Mouse (Mus musculus) 416B (cell line): Measurements from ENCODE around the gene Gm28048.

Source experiments
- DNase-seq: peaks from one replicate; pipeline ENCODE4 v3.0.0; 2011; ENCODE audit warnings: low read depth

Gm28048 gene

DNA sequence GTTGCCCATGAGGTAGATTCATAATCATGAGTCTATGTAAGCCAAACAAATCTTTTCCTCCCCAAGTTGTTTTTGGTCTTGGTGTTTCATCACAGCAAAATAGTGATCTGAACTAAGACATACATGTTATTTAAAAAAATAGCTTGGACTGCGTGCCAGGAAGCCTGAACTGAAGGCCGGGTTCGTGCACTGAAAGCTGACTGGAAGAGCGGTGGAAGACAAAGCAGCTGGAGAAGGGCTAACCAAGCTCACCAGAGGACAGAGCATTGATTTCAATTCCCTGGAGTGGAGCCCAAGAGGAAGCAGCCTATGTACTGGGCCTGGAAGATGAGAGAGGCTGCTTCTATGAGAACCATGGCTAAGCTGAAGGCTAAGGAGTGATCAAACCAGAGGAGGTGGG, 94.9 kb downstream of the Gm28048 start:
- DNase-seq = no peak

DNA sequence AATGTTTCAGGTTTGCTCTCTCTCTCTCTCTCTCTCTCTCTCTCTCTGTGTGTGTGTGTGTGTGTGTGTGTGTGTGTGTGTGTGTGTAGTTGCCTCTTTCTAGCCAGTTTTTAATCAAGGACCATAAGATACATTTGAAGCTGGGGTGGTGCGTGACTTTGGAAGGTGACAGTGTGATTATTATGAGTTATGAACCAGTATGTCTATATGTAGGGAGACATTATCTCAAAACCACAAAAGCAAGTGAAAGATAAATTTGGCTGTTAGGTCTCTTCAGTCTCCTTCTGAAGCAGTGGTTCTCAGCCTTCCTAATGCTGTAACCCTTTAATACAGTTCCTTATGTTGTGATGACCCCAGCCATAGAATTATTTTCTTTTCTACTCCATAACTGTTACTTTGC, 96.5 kb downstream of the Gm28048 start:
- DNase-seq = no peak

DNA sequence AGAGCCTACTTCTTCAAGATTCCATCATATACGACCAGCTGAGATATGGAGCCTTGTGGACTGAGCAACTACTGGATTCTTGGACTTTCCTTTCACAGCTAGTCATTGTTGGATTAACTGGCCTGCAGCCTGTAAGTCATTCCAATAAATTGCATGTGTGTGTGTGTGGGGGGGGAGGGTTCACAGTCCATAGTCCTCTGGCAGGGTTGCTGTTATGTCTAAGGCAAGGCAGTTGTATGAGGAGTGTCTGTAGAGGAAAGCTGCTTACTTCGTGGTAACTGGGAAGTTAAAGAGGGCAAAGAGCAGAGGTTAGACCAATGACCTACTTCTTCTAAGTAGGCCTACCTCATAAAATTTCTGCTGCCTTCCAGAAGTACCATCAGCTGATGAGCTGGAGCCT, 98.2 kb downstream of the Gm28048 start:
- no peak for DNase-seq

DNA sequence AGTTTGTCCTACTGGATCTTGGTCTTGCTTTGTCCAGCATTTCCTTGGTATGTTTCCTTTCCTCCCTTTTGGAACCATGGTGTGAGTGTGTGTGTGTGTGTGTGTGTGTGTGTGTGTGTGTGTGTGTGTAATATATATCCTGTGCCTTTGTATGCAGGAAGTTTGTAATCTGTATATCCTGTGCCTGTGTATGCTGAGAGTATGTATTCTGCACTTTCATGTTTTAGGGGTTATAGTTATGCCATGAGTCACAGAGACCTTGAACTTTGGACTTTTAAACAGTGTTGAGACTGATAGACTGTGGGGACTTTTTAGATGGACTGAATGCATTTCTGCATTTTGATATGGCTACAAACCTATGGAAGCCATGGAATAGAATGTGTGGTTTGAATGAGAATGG, 99.0 kb downstream of the Gm28048 start:
- peak; percentile 34 for DNase-seq

DNA sequence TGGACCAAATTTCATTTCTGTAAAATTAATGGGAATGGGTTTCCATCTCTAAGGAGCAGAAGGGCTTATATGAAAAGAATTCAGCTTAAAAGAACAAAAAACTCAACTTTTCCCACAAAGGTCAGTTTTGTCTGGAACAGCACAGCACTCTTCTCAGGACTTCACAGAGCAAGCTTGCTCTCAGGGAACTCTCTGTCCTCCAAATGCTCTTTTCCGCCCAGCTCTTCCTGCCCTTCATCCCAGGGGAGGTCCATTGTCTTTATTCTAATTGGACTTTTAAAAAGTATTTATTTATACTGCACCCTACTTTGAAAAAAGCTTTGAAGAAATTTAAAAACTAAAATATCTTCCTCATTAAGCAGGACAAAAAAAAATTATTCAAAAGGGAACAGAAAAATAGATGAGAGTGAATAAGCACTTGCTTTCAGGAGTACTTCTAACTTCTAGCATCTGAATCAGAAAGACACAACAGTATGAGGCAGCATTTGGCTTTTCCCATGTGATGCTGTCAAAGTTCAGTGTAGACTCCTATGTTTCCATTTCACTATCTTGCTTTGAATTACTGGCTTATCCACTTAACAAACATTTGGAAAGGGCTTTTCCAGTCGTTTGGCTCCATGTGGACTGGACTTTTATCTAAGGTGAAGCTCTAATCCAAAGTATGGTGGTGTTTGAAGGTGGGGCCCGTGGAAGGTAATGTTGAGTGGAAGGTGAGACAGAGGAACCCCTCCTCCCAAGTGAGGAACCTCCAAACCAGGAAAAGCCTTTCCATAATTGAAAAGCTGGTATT, 101.3 kb downstream of the Gm28048 start:
- no peak for DNase-seq

DNA sequence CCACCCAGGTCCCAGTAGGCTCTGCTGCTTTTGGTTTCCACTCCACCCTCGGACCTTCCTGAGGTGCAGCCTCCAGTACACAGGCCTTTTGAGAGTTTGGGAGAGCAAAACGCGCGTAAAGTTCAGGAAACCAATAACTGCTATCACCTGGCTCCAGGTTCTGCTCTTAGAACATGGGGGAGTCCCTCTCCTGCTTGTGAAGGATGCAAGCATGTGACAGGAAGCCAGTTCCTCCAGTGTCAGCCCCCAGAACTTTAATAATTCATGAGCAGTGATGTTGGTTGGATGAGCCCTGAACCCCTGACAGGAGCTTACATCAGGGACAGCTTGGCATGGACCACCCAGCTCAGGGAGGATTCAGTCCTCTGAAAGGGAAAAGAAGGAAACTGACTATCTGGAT, 102.2 kb downstream of the Gm28048 start:
- no peak for DNase-seq

DNA sequence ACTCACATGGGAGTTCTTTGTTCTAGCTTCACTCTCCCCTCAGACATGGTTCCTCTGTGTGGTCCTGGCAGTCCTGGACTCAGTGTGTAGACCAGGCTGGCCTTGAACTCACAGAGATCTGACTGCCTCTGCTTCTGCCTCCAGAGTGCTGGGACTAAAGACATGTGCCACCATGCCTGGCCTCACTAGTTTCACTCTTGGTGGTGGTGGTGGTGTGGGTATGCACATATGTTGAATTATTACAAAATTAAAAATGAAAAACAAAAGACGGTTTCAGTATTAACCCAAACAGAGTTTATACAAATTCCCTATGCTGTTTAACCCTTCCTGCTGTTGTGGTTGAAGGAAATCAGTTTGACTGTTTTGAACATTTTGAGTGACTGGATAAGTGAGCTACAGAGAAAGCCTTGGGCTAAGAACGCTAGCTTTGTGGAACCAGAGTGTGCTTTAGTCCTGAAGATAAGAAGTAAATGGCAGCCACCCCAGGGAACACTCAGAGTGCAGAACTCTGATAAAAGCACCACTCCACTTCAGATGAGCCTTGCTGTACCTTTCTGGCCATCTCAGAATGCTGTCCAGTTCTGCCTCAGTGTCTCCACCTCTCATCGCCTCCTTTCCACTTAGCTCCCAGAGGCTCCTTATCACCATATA, 105.1 kb downstream of the Gm28048 start:
- no peak for DNase-seq

DNA sequence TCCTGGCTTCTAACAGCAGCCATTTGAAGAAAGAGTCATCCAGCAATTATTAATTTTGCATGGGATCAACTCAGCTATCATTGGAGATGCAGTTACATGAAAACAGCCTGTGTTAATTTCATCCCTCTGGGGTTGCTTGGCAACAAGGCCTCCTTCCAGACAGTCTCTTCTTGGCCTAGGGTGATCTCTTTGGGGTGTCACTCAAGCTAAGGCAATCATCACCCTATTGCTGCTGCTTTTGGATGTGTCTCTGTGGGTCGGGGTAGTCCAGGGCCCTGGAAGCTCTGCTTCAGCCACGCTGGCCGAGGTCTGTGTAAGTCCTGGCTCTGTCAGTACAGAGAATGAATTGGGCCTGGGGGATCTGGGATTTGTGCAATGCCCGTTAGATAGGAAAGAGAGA, 106.6 kb downstream of the Gm28048 start:
- DNase-seq = no peak

DNA sequence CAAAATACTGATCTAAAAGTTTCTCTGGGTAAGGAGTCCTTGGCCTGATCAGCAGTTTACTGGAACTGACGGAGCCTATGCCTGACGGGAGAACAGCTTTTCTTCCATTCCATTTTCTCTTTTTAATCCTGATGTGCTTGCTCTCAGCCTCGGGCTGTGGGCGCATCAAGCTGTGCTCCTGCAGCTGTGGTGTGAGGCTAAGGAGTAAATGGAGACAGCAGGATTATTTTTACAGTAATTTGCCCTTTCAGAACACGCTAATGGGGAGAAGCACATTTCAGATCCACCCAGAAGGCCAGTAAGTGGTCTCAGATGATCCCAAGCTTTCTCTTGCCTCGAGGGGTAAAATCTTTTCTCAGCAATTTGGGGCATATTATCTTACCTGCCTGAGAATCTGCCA, 107.1 kb downstream of the Gm28048 start:
- DNase-seq = no peak

DNA sequence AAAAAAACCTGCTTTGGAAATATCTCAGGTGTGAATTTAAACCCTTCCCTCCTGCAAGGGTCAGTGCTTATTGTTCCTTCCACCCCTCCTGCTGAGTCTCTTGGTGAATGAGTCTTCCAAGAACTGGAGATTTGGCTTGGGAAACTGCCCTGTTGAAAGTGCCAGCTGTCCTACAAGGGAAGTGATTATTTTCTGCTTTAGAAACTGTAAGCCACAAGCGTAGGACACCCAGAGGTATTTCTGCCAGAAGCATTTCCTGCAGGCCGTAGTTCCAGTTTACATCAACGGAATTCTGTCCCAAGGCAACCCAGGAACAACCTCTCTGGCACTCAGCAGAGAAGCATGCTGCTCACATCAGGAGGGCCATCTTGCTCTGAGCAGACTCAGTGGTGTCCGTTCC, 108.5 kb downstream of the Gm28048 start:
- no peak for DNase-seq

DNA sequence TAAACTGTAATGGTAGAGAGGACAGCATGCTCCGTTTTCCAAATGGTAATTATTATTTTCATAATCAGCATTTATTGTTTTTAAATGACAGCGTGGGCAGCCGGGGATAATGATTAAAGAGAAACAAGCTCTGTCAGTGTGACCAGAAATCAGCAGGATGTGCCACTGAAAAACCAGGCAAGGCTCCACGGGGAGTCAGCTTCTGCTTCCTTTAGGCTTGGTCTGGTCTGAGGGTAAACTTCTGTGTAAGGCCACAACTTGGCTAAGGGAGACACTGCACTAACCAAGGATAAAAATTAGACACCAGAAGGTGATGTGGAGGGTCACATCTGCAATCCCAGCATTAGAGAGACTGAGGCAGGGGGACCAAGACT, 109.6 kb downstream of the Gm28048 start:
- DNase-seq = no peak

DNA sequence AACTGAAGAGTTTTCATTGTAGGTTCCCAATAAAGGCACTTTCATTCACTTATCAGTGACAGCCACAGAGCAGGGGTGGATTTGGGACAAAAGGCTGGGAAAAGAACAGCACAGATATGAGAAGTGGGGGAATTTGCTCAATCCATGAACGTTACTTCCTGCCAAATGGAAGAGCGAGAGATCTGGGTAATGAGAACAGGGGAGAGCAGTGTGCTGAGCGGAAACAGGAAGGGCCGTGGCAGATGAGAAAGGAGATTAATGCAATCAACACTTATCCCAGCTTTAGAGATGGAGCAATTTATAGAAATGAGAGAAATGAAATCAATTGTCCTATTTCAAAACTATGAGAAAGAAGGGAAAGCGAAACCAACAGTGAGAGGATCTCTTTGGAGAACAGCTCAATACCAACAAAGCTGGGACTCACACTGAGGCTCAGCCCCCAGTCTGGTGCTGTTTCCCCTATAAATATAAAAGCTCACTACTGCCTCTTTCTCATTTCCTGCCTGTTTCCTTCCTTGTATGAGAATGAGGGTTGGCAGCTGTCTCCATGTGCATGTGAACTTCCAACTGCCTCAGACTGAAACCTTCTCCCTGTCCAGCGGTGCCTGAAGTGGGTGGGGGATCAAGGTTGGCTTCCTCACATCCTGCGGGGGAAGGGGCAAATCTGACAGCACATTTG, 110.1 kb downstream of the Gm28048 start:
- peak; percentile 72 for DNase-seq

DNA sequence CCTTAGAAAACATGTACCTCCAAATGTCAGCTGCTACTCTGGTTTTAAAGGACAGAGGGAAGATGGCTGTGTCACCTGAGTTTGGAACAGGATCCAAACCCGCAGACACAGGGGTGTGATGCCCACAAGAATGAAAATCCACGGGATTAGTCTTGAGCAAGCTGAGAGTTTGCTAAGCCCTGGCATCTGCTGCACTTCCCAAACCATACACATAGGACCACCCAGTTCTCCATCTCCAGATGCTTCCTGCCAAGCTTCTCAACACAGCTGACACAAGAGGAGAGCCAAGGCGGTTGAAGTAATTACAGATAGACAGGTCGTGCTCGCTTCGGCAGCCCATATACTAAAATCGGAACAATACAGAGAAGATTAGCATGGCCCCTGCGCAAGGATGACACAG, 113.3 kb downstream of the Gm28048 start:
- DNase-seq = no peak

DNA sequence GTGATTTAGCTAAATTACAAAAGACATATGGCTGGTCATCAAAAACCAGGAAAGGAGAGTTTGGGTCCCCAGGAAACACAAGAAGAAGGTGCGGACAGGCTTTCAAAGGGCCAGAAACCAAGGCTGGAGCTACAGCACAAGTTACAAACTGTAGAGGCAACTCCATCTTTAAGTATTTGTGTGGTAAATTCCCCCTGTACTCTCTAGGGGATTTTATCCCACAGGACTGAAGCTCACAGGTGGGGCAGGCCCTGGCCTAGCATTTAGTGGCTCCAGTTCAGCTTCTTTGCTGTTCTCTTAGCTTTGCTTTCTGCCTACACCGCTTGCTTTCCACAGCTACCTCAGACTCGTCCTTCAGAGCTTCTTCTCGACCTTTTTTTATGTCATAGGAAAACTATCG, 114.2 kb downstream of the Gm28048 start:
- DNase-seq = no peak

DNA sequence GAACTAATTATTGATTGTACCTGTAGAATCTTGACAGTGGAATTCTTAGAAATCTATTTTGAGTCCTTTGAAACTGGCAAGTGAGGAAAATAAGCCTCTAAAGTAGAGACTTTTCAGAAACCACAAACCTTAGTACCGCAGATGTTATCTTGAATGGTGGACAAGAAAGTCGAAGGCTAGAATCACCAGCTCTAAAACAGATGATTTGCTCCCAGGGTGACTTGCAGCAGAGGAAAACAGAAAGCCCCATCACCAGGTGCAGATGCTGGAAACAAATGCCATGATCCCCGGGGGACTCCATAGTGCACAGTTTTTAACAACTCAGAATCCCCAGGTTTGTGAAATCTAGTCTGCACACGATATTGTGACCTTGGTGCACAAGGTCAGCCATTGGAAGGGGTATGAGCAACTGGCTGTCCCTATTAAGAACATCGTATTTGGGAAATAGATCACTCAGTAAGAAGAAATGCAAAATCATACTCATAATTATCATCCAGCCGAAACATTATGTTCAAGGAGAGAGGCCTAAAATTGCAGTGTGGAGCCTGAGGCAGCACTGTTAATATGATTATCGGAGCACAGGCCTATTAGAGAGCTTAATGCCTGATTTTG, 116.1 kb downstream of the Gm28048 start:
- DNase-seq = peak; percentile 74

DNA sequence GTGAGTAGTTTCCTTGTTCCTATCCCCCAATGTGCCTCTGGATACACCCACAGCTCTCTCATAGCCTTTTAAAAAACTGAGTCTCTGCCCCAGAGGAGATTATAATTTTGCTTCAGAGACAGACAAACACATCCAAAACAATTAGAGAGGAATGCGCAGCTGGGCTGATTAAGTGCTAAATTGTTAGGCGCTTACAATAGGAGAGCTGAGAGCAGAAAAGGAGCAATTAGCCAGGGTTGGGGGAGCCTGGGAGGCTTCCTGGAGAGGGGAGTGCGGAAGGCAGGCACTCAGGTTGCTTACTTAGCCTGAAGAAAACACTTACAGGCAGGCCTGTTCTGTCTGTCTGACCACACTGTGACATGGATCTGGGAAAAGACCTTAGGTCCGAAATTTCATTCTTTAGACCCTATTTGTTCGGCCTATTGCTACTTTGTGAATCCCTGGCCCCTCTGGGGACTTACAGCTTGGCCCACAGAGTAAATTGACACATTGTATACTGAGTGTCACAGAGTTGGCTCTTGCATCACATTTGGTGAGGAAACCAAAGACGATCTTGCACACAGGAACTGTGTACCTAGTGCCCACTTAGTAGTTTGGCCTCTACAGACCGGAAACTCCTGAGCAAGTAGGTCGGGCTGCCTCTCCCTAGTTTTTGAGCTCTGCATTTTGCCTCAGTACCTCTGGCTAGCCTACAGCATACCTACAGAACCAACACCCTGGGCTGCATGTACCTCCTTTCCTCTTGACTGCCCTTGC, 117.4 kb downstream of the Gm28048 start:
- peak; percentile 68 for DNase-seq

DNA sequence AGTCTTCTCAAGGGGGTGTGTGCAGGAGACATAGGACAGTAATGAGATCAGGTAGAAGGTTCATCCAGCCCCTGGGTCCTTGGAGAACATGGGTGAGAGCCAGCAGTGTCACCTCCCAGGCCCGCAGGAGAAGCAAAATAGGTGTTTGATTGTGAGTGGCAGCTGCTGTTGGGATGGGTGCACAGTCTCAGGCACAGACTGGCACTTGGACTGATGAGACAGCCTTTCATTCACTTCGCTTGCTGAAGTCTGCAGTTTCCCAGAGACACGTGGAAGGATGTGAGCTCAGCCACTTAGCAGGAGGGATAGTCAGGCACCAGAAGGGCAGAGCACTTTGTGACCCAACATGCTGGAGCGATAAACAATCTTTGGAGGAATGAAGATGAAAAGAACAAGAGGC, 118.3 kb downstream of the Gm28048 start:
- DNase-seq = no peak

DNA sequence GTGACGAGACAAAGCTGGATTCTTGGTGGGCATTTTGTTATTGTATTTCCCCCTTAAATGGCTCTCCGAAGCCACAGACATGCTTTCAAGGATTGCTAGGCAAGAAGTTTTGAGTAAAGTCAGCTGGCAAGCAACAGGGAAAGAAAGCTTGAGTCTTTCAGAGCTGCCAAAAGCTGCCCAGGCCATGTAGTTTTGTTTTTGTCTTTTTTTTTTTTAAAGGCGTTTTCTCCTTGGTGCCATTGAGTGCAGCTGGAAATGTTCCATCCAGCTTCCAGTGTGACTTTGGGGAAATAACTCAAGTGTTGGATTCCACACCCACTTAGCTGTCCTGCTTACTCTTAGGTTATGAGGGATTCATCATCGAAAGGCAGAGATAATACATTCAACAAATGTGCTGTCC, 120.6 kb downstream of the Gm28048 start:
- DNase-seq = no peak

DNA sequence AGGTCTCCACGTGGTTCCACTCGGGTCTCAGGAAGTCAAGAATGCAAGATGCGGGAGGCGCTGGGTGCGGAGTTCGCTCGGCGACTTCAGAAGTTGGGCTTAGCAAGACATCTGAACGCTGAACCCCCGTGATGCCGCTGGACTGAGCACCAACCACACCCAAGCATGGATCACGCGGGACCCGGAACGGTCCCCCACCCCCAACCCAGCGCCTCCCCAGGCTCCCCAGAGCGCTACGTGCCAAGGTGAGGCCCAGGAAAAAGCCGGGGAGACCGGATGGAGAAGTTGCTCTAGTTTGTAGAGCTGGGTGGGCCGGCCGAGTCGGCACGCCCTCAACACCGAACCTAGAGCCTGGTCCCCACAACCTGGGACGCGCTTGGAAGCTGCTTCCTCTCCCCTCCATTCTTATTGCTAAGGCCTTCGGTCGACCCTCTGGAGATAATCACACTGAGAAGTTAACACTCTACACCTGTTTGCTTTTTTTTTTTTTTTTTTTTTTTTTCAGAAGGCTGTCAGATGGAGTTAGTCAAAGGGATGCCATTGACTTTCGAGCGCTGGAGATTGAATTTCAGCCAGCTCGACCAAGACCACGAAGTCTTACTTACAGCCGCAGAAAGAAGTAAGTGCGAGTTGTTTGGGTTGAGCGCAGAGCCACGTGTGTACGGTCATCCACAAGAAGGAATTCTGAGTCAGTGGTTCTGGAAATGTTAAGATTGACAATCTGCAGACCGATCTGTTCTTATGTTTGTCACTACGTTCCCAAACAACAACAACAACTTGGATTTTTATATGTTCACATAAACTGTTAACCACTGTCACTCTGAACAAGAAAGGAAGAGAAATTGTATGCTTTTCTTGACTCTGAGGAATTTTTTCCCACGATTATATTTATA, 121.3 kb downstream of the Gm28048 start, which contains the start of gene B3gnt2:
B3gnt2 (minus strand) TSS at position 627 of the 893 bp plus-strand sequence.
- no peak for DNase-seq

DNA sequence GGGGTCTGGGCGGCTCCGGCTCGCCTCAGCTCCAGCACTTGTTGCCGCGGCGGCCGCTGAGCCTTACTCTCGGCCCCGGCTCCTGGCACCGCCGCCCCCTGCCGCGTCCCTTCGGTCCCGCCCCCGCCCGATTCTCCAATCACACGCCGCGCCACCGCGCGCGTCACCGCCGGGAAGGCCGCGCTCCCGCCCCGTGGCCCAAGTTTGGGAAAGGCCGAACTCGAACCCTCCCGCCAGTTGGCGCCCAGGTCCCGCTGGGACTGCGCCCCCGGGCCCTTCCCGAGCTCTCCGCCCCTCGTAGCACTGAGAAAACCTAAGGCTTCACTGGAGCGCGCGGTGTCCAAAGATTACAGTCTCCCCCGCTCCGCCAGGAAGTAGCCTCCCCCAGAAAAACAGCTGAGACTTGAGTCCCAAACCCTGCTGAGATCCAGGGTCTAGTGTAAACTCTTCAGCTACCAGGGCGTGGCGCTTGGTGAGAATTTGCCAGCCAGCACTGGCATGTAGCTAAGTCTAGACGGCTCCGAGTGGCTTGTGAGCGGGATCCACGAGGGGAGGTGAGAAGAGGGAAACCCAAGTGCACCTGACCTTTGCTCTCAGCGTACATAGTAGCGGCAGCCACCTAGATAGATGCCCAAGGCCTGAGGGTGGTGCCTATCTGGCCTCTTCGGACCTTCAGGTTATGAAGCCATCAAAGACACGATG, 122.1 kb downstream of the Gm28048 start:
- DNase-seq = peak; percentile 94

DNA sequence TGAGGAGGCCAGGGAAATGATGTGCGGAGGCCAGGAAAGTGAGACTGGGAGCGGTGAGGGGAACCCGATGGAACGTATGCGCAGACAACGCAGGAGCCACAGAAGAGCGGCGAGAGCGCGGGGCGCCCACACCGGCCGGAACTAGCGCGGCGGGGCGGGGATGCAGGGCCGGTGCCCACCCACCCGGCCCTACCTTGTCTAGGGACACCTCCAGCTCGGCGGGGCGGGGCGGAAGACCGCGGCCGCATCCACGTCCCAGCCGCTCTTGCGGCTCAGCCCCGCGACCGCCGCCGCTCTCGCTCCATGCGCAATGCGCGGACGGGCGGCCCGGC, 122.6 kb downstream of the Gm28048 start:
- no peak for DNase-seq
